Mouse (Mus musculus): ENCODE data around the gene Ctbp1. TPM values are rescaled to one million over a fixed set of nuclear protein-coding genes. Genes with fewer than 3 reads are reported as not detected.
A peak's percentile ranks its signal among the peaks of the same experiment; 100 is the strongest.

Gene Ctbp1
- total RNA-seq, 4 experiments from 2014 or later, result 255 to 270 (median 268) TPM

- DNase-seq (ENCODE audit: low spot score in 2 of 2), result no peak
These were observed 64.3 kb downstream of the Ctbp1 start for GRCm38 (mm10) chr5:33210515-33210914.

GRCm38 (mm10) chr5:33208533-33209245, 66.1 kb downstream of the Ctbp1 start:
- DNase-seq (ENCODE audit: low spot score in 2 of 2), result no peak

- no peak for DNase-seq (ENCODE audit: low spot score in 2 of 2)
These were observed 67.7 kb downstream of the Ctbp1 start for GRCm38 (mm10) chr5:33207136-33207535.

- DNase-seq (ENCODE audit: low spot score in 2 of 2), result no peak
These were observed 68.5 kb downstream of the Ctbp1 start for GRCm38 (mm10) chr5:33206328-33206727.

GRCm38 (mm10) chr5:33204284-33204683, 70.5 kb downstream of the Ctbp1 start:
- DNase-seq (ENCODE audit: low spot score in 2 of 2), result no peak

GRCm38 (mm10) chr5:33203691-33204242, 71.0 kb downstream of the Ctbp1 start:
- peak; percentile 59 to 78 for DNase-seq (ENCODE audit: low spot score in 2 of 2)

- no peak for DNase-seq (ENCODE audit: low spot score in 2 of 2)
These were observed 71.6 kb downstream of the Ctbp1 start for GRCm38 (mm10) chr5:33203171-33203565.

GRCm38 (mm10) chr5:33202516-33203170, 72.2 kb downstream of the Ctbp1 start:
- DNase-seq (ENCODE audit: low spot score in 2 of 2), result no peak

GRCm38 (mm10) chr5:33201697-33202096, 73.1 kb downstream of the Ctbp1 start:
- DNase-seq (ENCODE audit: low spot score in 2 of 2), result no peak

GRCm38 (mm10) chr5:33200071-33200470, 74.7 kb downstream of the Ctbp1 start:
- DNase-seq (ENCODE audit: low spot score in 2 of 2), result no peak

Other genes with a start within 250 kb of the Ctbp1 start
- gene Slc5a1, start 170.8 kb downstream of the Ctbp1 start, total RNA-seq (2022), result under 1 TPM; 0.08 to 0.33 (median 0.18) TPM
- not detected for gene Spon2, start 56.5 kb downstream of the Ctbp1 start, total RNA-seq (2022)
- 100 to 1,000 TPM in 2 of 4 experiments, 10 to 100 TPM in 2; 95.1 to 105 (median 98.5) TPM for gene Maea, start 60.5 kb upstream of the Ctbp1 start, total RNA-seq (2022)
- 1 to 10 TPM; 7.0 to 9.7 (median 8.3) TPM for gene Uvssa, start 103.6 kb upstream of the Ctbp1 start, total RNA-seq (2022)
- not detected for gene Nkx1-1, start 159.0 kb upstream of the Ctbp1 start, total RNA-seq (2022)